Mouse (Mus musculus) ES-Bruce4 (cell line): ENCODE results near the gene 9130023H24Rik.

Experiments
- CTCF ChIP-seq: IDR thresholded peaks from one replicate; pipeline ENCODE4 v1.8.1; 2011; ENCODE audit warnings: low read depth, low read length
- EP300 ChIP-seq: IDR thresholded peaks from 2 replicates; pipeline ENCODE4 v1.6.1; 2011; ENCODE audit warnings: low read depth, low read length; ENCODE audit not compliant: insufficient read depth

- TF ChIP-seq CTCF, result no peak
- 0 out of 2 replicates have a peak, but pooled peaks have one; percentile 43 for TF ChIP-seq EP300
These were observed 6.1 kb downstream of the 9130023H24Rik start for GRCm38 (mm10) chr7:128231741-128232140.
